Mouse (Mus musculus) myocyte (in vitro differentiated cells): Measurements from ENCODE around the gene Fbxo11.

ENCODE experiments used
- E2F4 ChIP-seq: IDR thresholded peaks from one replicate; pipeline ENCODE4 v1.6.1; 2011; ENCODE audit warnings: mild to moderate bottlenecking, control low read depth, moderate library complexity; ENCODE audit not compliant: insufficient read depth
- MAX ChIP-seq: IDR thresholded peaks from one replicate; pipeline ENCODE4 v1.6.1; 2011; ENCODE audit warnings: low read depth, mild to moderate bottlenecking, control low read depth

DNA sequence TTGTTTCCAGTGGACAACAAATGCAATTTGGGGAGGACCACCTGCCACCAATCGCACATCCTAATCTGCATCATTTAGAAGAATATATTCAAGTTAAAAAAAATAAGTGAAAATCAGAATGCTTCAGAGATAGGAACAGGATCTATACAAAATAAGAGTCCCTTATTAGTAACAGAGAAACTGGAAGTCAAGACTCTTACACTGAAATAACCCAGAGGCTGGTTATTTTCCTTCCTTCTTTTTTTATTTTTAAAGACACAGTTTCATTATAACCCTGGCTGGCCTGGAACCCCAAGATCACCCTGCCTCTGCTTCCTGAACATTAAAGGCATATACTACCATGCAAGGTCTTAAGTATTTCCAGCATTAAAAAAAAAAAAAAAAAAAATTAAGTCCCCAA lies 7.2 kb downstream of the Fbxo11 start:
- TF ChIP-seq E2F4: no peak
- TF ChIP-seq MAX: no peak
